Mouse (Mus musculus) stomach, postnatal 0 days (tissue): ENCODE measurements at regions not wholly inside any gene's neighbourhood (a gene's known extent, or its start where the extent isn't known, plus 50 kb on each side); places are given as distances from the start of the nearest gene placed in this dataset.

Source experiments
- CTCF ChIP-seq: IDR thresholded peaks from 2 replicates; pipeline ENCODE4 v1.5.1; 2016; ENCODE audit warnings: antibody characterized with exemption, low read depth, mild to moderate bottlenecking, moderate library complexity
- EP300 ChIP-seq: optimal IDR thresholded peaks from 2 replicates; pipeline ENCODE3; 2016; ENCODE audit warnings: antibody characterized with exemption

DNA sequence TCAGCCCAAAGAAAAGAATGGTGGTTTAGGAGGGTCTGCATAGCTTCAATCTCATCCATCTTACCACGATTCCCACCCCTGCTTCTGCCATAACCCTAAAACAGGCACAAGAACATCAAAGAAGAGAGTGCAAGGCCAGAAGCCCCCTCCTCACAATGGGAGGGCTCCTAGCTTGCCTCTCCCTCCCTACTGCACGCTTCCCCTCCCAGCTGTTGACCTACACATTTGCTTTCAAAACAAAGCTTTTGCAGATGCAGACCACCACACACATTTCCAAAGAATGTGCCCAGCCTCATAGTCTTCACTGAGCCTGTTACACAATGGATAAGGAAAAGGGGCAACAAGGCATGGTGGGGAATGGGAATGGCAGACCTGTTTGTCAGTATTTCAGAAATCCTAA is 67.9 kb upstream of the Ndn start:
- no peak for TF ChIP-seq CTCF
- no peak for TF ChIP-seq EP300
